Comparison of ENCODE assay signal across 28 mouse cellular contexts in the genomic region with DNA sequence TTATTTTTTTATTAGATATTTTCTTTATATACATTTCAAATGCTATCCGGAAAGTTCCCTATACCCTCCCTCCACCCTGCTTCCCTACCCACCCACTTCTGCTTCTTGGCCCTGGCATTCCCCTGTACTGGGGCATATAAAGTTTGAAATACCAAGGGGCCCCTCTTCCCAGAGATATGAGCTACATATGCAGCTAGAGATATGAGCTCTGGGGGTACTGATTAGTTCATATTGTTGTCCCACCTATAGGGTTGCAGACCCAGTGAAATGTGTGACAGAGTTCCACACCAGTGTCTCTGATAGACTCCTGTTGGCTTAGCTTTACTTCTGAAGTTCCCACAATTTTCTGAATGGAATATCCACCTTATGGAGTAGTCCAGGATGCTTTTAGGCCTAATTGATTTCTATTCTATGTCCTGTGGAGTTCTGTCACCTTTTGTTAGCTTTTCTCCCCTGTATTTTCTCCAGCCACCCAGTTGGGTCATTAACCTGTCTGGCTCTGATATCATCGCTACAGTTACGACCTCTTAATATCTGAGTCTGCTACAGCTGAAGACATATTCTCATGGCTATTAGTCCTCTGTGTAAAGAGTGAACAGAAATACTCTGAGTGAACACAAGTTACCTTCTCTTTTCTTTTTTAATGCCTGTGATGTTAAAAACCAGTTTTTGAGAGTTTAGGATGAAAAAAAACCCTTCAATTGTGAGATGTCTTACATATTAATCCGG. TPM values are rescaled to one million over a fixed set of nuclear protein-coding genes. Genes with fewer than 3 reads are reported as not detected.
DNase-seq lines count a peak whose midpoint lies in the region; ATAC-seq and TF ChIP-seq lines count a peak whose summit lies in the region.
"Had no signal": no experiment of that assay in that cellular context is flagged by ENCODE, and none has a peak within 500 bp of the region (broad histone marks: within the 10 kb centered on the region; RNA-seq: fewer than 3 reads in every experiment).

No protein-coding gene starts in this region.

- no peak for DNase-seq in liver, embryonic 11.5 days (ENCODE audit: low spot score)
- DNase-seq in liver, result no peak
- peak; percentile 16 to 26 (median 17) for DNase-seq in liver, embryonic 14.5 days (ENCODE audit: low read depth in 3 of 3, low spot score in 3 of 3)
- no peak for DNase-seq in liver, postnatal 0 days
- DNase-seq in layer of hippocampus, postnatal 14 days (ENCODE audit: low spot score in 2 of 2), result no peak
- DNase-seq: adrenal gland, postnatal 10 days; adrenal gland, postnatal 36 days; cerebellum, adult 11-12 months; cerebellum, adult 8-10 months; cerebellum, postnatal 10 days; cerebellum, postnatal 36 days; embryo, embryonic 11 days; gastrocnemius, postnatal 25 days; heart, adult 18-20 months; heart, postnatal 10 days; heart, postnatal 36 days had no signal

- 73% methylated on average over 4 of the region's 4 CpGs for WGBS in liver, embryonic 11.5 days
- WGBS in liver, embryonic 14.5 days (ENCODE audit: insufficient replicate concordance), result 35% methylated on average over 4 of the region's 4 CpGs
- WGBS in liver, postnatal 0 days (ENCODE audit: insufficient replicate concordance), result 61% methylated on average over 4 of the region's 4 CpGs
- 86% methylated on average over 4 of the region's 4 CpGs for WGBS in midbrain, embryonic 13.5 days

- H3K9me3 ChIP-seq in liver, embryonic 11.5 days (ENCODE audit: control insufficient read depth, low read length), result no peaks in the 10 kb centered on the region
- H3K9me3 ChIP-seq in liver, embryonic 14.5 days (ENCODE audit: control insufficient read depth, low read length), result no peaks in the 10 kb centered on the region
- H3K9me3 ChIP-seq in liver, postnatal 0 days (ENCODE audit: low read length), result no peaks in the 10 kb centered on the region
- H3K9me3 ChIP-seq in midbrain, embryonic 13.5 days, result no peaks in the 10 kb centered on the region
- H3K9me3 ChIP-seq: embryonic facial prominence, embryonic 10.5 days; embryonic facial prominence, embryonic 13.5 days; forebrain, embryonic 12.5 days; forebrain, embryonic 15.5 days; heart, embryonic 12.5 days; heart, embryonic 15.5 days had no signal

- no peaks in the 10 kb centered on the region for H3K27me3 ChIP-seq in liver, embryonic 11.5 days (replicated peaks; ENCODE audit: control insufficient read depth, insufficient read depth, low read length)
- no peaks in the 10 kb centered on the region for H3K27me3 ChIP-seq in liver, embryonic 14.5 days (ENCODE audit: control insufficient read depth, insufficient read depth, low read length)
- no peaks in the 10 kb centered on the region for H3K27me3 ChIP-seq in liver, postnatal 0 days (ENCODE audit: insufficient read depth, low read length)
- no peaks in the 10 kb centered on the region for H3K27me3 ChIP-seq in midbrain, embryonic 13.5 days
- H3K27me3 ChIP-seq: embryonic facial prominence, embryonic 13.5 days; forebrain, embryonic 12.5 days; forebrain, embryonic 15.5 days; heart, embryonic 12.5 days; heart, embryonic 15.5 days had no signal

- no peak overlapping the region for H3K9ac ChIP-seq in liver, embryonic 11.5 days (ENCODE audit: low read depth, low read length)
- H3K9ac ChIP-seq in liver, embryonic 14.5 days (replicated peaks), result no peak overlapping the region; the same call in 1 of the 2 replicates
- H3K9ac ChIP-seq in liver, postnatal 0 days (replicated peaks), result no peak overlapping the region
- no peak overlapping the region for H3K9ac ChIP-seq in midbrain, embryonic 13.5 days (replicated peaks)
- H3K9ac ChIP-seq: embryonic facial prominence, embryonic 13.5 days; forebrain, embryonic 12.5 days; forebrain, embryonic 15.5 days; heart, embryonic 12.5 days; heart, embryonic 15.5 days; hindbrain, embryonic 14.5 days had no signal

- H3K4me2 ChIP-seq in liver, embryonic 11.5 days, result peak overlapping the region; percentile 35
- peak overlapping the region; percentile 36 for H3K4me2 ChIP-seq in liver, embryonic 14.5 days (ENCODE audit: low read depth)
- H3K4me2 ChIP-seq in liver, postnatal 0 days (ENCODE audit: low read depth, low read length), result no peak overlapping the region
- no peak overlapping the region for H3K4me2 ChIP-seq in midbrain, embryonic 13.5 days (replicated peaks)
- H3K4me2 ChIP-seq: embryonic facial prominence, embryonic 13.5 days; forebrain, embryonic 12.5 days; forebrain, embryonic 15.5 days; heart, embryonic 12.5 days; heart, embryonic 15.5 days; hindbrain, embryonic 14.5 days had no signal

- H3K4me3 ChIP-seq in liver, embryonic 11.5 days (ENCODE audit: low read depth, low read length), result no peak overlapping the region
- no peak overlapping the region for H3K4me3 ChIP-seq in liver, embryonic 14.5 days (ENCODE audit: insufficient read depth in 1 of 2, low read depth in 2 of 2, low read length in 2 of 2)
- H3K4me3 ChIP-seq in liver, postnatal 0 days (ENCODE audit: low read depth, low read length), result no peak overlapping the region
- H3K4me3 ChIP-seq in midbrain, embryonic 13.5 days (replicated peaks), result no peak overlapping the region
- H3K4me3 ChIP-seq: embryonic facial prominence, embryonic 10.5 days; embryonic facial prominence, embryonic 13.5 days; erythroblast, embryonic 14.5 days; forebrain, embryonic 12.5 days; forebrain, embryonic 15.5 days; heart, embryonic 12.5 days; heart, embryonic 15.5 days had no signal

- no peak overlapping the region; the same call in 1 of the 2 replicates for H3K27ac ChIP-seq in liver, embryonic 11.5 days (ENCODE audit: low read depth, low read length)
- no peak overlapping the region for H3K27ac ChIP-seq in liver, embryonic 14.5 days
- H3K27ac ChIP-seq in liver, postnatal 0 days (ENCODE audit: low read depth), result no peak overlapping the region
- H3K27ac ChIP-seq in midbrain, embryonic 13.5 days, result no peak overlapping the region
- H3K27ac ChIP-seq: embryonic facial prominence, embryonic 10.5 days; embryonic facial prominence, embryonic 13.5 days; forebrain, embryonic 12.5 days; forebrain, embryonic 15.5 days; heart, embryonic 15.5 days; hindbrain, embryonic 14.5 days; hindbrain, postnatal 0 days had no signal

- ATAC-seq in liver, embryonic 11.5 days (replicated peaks; ENCODE audit: low FRiP score), result peak; percentile 90
- ATAC-seq in liver, embryonic 14.5 days (ENCODE audit: insufficient read depth), result peak; percentile 93
- ATAC-seq in liver, postnatal 0 days, result no peak
- no peak for ATAC-seq in midbrain, embryonic 13.5 days
- ATAC-seq: forebrain, embryonic 15.5 days; hindbrain, postnatal 0 days had no signal

- peak; percentile 74 for TF ChIP-seq EP300 in liver, embryonic 14.5 days (IDR thresholded peaks at IDR 0.05; ENCODE audit: low read depth)
- TF ChIP-seq EP300 in liver, postnatal 0 days (IDR thresholded peaks at IDR 0.05; ENCODE audit: low read depth), result 0 out of 2 replicates have a peak, but pooled peaks have one; percentile 6

- no peaks in the 10 kb centered on the region for H3K36me3 ChIP-seq in liver, embryonic 11.5 days (ENCODE audit: control insufficient read depth, insufficient read depth, low read length)
- no peaks in the 10 kb centered on the region for H3K36me3 ChIP-seq in liver, embryonic 14.5 days (replicated peaks; ENCODE audit: control insufficient read depth, insufficient read depth, low read depth)
- no peaks in the 10 kb centered on the region for H3K36me3 ChIP-seq in liver, postnatal 0 days (replicated peaks; ENCODE audit: insufficient read depth, low read length)
- no peaks in the 10 kb centered on the region for H3K36me3 ChIP-seq in midbrain, embryonic 13.5 days
- H3K36me3 ChIP-seq: embryonic facial prominence, embryonic 10.5 days; embryonic facial prominence, embryonic 13.5 days; forebrain, embryonic 12.5 days; forebrain, embryonic 15.5 days; heart, embryonic 12.5 days; heart, embryonic 15.5 days had no signal

- TF ChIP-seq CTCF in liver, embryonic 14.5 days (IDR thresholded peaks at IDR 0.05; ENCODE audit: low read depth), result no peak
- TF ChIP-seq CTCF in liver, postnatal 0 days (IDR thresholded peaks at IDR 0.05; ENCODE audit: low read depth), result no peak

- H3K4me1 ChIP-seq in liver, embryonic 11.5 days (replicated peaks; ENCODE audit: control insufficient read depth, insufficient read depth, low read length), result no peaks in the 10 kb centered on the region
- peaks cover 7 to 17% of the 10 kb centered on the region in 2 experiments; a peak in 3 of 4 replicates for H3K4me1 ChIP-seq in liver, embryonic 14.5 days (replicated peaks; ENCODE audit: control insufficient read depth in 2 of 2, insufficient read depth in 2 of 2, low read length in 1 of 2)
- H3K4me1 ChIP-seq in liver, postnatal 0 days (ENCODE audit: insufficient read depth), result 0 out of 2 replicates have a peak, but pooled peaks cover 4% of the 10 kb centered on the region
- no peaks in the 10 kb centered on the region for H3K4me1 ChIP-seq in midbrain, embryonic 13.5 days (replicated peaks)
- H3K4me1 ChIP-seq: embryonic facial prominence, embryonic 10.5 days; embryonic facial prominence, embryonic 13.5 days; forebrain, embryonic 12.5 days; forebrain, embryonic 15.5 days; heart, embryonic 12.5 days; heart, embryonic 15.5 days had no signal

RNA-seq across cellular contexts. Expression of a gene that starts 16.8 kb away (rescaled TPM):
- 0.14 and 0.29 TPM in 2 replicates for polyA plus RNA-seq in liver, embryonic 11.5 days (2014; fragmentation: Nextera tagmentation; extraction: Ambion mirVana)
- under 0.01 and 0.01 TPM in 2 replicates for polyA plus RNA-seq in liver, embryonic 14.5 days (2012; rRNA removed)
- polyA plus RNA-seq in liver, embryonic 14.5 days (2014; fragmentation: Nextera tagmentation; extraction: Ambion mirVana), result not detected in 2 replicates
- 0.02 TPM in 1 of 2 replicates, not detected in the other for polyA plus RNA-seq in liver, postnatal 0 days (2015; fragmentation: Nextera tagmentation; extraction: Ambion mirVana)
- total RNA-seq in layer of hippocampus, postnatal 14 days (2021), result 10 to 100 TPM in 1 of 2 experiments, 1 to 10 TPM in 1; 5.9 to 12.9 TPM
- not detected in 2 replicates for polyA plus RNA-seq in midbrain, embryonic 13.5 days (2015; fragmentation: Nextera tagmentation; extraction: Ambion mirVana)
- total RNA-seq: adrenal gland, adult 18-20 months; gastrocnemius, postnatal 25 days had no signal
- polyA plus RNA-seq: erythroblast, embryonic 14.5 days; forebrain, embryonic 12.5 days; hindbrain, embryonic 11.5 days had no signal

Comparison
In these comparisons a context has a peak if more than half of its experiments do, and no peak if none do; other contexts are left out.
1. ATAC-seq: peak in liver, embryonic 11.5 days (single experiment) and liver, embryonic 14.5 days (single experiment); none in liver, postnatal 0 days (single experiment) and midbrain, embryonic 13.5 days (single experiment).
2. DNase-seq: peak in liver, embryonic 14.5 days (3 of 3); none in liver, embryonic 11.5 days (single experiment), liver (single experiment), liver, postnatal 0 days (single experiment) and layer of hippocampus, postnatal 14 days (0 of 2).
3. H3K4me2 ChIP-seq: peak in liver, embryonic 11.5 days (single experiment) and liver, embryonic 14.5 days (single experiment); none in liver, postnatal 0 days (single experiment) and midbrain, embryonic 13.5 days (single experiment).